Mouse (Mus musculus): ENCODE results near the gene Rbfox2. TPM values are rescaled to one million over a fixed set of nuclear protein-coding genes. Genes with fewer than 3 reads are reported as not detected.

Rbfox2 gene
- polyA plus RNA-seq, 1 experiment from 2014 or later: 87.6 TPM

DNA sequence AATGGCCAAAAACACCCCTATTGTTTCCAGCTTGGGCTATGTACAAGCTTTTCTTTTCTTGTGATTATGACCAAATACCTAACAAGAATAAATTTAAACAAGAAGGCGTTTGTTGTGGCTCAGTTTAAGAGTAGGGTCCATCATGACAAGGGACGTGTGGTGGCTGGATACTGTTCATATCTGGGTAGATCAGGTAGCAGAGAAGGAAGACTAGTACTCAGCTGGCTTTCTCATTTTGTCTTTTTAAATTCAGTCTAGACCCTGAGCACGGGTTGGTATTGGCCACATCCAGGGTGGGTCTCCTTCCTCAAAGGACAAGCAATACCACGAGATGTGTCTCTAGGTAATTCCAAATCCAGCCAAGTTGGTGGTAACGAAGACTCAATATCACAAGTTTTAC lies 57.4 kb downstream of the Rbfox2 start:
- H3K36me3 ChIP-seq: no peaks in the 10 kb centered on the region; the same call in 1 of the 2 replicates
- H3K27me3 ChIP-seq (replicated peaks): no peaks in the 10 kb centered on the region
- peaks cover 43% of the 10 kb centered on the region for H3K4me1 ChIP-seq (replicated peaks)
- H3K4me3 ChIP-seq: no peak overlapping the region
- WGBS: 79% methylated on average over 5 of the region's 5 CpGs
- no peak overlapping the region for H3K9ac ChIP-seq
- no peak for ATAC-seq (ENCODE audit: insufficient number of reproducible peaks, low FRiP score)
- H3K27ac ChIP-seq (ENCODE audit: poor library complexity, severe bottlenecking): no peak overlapping the region
- H3K4me2 ChIP-seq: no peak overlapping the region
- H3K9me3 ChIP-seq (replicated peaks): no peaks in the 10 kb centered on the region

DNA sequence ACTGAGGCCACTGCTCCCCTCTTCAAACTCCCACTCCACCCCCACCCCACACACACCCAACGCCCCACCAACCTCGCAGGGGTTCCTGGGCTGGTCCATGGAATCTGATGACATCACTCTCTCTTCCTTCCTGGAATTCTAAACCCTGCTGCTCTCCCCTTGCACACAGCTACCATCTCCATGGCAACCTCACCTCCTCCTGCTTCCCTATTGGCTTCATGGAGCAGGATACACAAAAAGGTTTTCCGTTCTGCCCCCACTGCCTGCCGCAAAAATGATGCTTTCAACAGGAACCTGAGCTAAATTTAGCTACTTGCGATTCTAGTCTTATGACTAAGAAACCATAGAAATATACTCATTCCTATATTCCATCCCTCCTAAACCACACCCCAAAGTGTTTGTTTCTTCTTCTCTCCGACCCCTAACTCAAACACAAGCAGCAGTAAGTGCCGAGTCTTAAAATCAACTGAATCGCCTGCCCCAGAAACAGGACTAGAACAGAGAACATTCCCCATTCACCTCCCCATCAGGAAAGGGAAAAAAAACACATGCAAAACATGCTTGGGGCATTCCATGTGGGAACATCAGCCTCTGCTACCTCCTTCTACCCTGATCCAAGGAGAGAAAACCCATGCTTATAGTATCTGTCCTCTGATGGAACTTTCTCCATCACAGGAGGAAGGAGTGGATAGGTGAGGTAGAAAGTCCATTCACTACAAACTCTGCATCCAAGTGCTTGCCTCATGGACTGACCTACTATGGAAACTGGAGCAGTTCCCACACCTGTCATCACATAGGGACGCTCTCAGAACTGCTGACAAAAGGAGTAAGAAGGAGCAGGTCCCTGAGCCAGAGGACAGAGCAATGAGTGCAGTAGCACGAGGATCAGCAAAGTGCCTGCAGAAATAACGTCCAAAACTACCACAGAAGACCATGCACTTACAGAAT lies 61.1 kb downstream of the Rbfox2 start:
- ATAC-seq (ENCODE audit: insufficient number of reproducible peaks, low FRiP score): peak; percentile 85
- Histone ChIP-seq H3K4me2 (peak overlapping the region; percentile 63), H3K27me3 (replicated peaks) (no peaks in the 10 kb centered on the region), H3K4me1 (replicated peaks) (peaks cover 34% of the 10 kb centered on the region), H3K9me3 (replicated peaks) (no peaks in the 10 kb centered on the region), H3K4me3 (peak overlapping the region; percentile 4), H3K36me3 (no peaks in the 10 kb centered on the region; the same call in 1 of the 2 replicates), H3K27ac (ENCODE audit: poor library complexity, severe bottlenecking) (peak overlapping the region; percentile 67), H3K9ac (peak overlapping the region; percentile 45; the same call in 1 of the 2 replicates)
- 9% methylated on average over 11 of the region's 11 CpGs for WGBS

DNA sequence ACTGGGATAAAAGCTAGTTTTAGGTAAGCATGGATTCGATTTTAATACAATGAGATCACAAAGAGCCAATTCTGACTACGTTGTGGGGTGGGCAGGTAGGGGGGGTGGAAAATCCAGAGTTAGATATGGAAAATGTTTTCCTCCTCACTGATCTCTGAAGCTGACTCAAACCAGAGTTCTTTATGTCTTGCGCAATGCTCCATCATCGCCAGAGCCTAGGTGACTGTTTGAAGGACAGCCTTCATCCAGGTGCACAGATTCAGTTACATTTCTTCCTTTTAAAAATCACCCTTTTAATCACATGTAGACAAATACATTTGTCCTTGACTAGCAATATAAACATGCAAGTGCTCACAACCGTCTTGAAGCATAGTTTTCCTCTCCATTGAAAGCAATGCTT lies 62.2 kb downstream of the Rbfox2 start:
- H3K4me1 ChIP-seq (replicated peaks): peaks cover 39% of the 10 kb centered on the region
- ATAC-seq (ENCODE audit: insufficient number of reproducible peaks, low FRiP score): no peak

DNA sequence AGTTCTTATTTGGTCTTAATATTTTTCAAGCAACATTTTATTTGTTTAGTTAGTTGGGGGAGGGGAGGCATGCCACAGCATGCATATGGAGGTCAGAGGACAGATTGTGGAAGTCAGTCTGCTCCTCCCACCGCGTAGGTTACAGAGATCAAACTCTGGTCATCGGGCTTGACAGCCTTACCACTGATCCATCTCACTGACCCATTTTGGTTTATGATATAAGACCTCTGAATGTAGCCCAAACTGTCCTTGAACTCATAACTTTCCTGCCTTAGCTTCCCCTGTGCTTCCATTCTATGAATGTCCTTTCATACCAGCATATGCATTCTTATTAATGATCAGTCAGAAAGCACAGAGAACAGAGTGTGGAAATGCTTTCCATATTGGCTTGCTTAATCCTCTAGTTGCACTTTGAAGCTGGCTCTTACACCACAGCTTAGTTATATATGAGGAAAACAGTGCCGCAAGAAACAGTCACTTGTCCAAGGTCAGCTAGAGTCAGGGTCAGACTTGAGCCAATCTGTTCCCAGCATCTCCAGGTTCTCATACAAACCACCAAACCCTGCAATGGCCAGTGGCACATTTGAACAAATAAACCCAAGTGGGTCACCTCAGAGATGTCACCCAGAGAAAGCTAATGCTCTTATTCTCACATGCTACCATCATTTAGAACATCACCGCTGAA lies 62.8 kb downstream of the Rbfox2 start:
- no peak for ATAC-seq (ENCODE audit: insufficient number of reproducible peaks, low FRiP score)
- H3K9ac ChIP-seq: no peak overlapping the region
- no peak overlapping the region for H3K4me2 ChIP-seq
- H3K27me3 ChIP-seq (replicated peaks): no peaks in the 10 kb centered on the region
- no peak overlapping the region for H3K4me3 ChIP-seq
- H3K36me3 ChIP-seq: no peaks in the 10 kb centered on the region
- H3K4me1 ChIP-seq (replicated peaks): peaks cover 40% of the 10 kb centered on the region
- WGBS: 79% methylated on average over 5 of the region's 5 CpGs
- no peaks in the 10 kb centered on the region for H3K9me3 ChIP-seq (replicated peaks)
- no peak overlapping the region for H3K27ac ChIP-seq (ENCODE audit: poor library complexity, severe bottlenecking)

More for the DNA sequence above, 62.2 kb downstream of the Rbfox2 start:
- Histone ChIP-seq H3K27me3 (replicated peaks) (no peaks in the 10 kb centered on the region), H3K4me3 (no peak overlapping the region), H3K36me3 (no peaks in the 10 kb centered on the region), H3K27ac (ENCODE audit: poor library complexity, severe bottlenecking) (no peak overlapping the region), H3K4me2 (no peak overlapping the region), H3K9ac (no peak overlapping the region), H3K9me3 (replicated peaks) (no peaks in the 10 kb centered on the region)
- WGBS: 74% methylated on average over 5 of the region's 5 CpGs

DNA sequence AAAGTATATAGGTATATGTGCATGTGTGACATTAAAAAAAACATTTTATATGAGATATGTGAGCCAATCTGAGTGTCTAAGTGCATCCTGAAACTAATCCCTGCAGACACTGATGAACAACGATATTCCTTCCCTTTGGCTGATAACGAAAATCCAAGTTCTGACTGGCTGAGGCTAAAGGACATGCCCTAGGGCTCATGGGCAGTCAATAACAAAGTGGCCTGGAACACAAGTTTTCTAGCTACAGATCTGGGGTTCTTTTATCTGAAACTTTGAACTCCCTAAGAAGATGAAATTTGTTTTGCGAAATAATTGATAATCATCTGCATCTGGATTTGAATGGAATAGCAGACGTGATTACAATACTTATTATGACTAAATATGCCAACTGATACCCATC lies 66.2 kb downstream of the Rbfox2 start:
- Histone ChIP-seq H3K4me1 (replicated peaks) (peaks cover 50% of the 10 kb centered on the region), H3K4me2 (no peak overlapping the region)

GRCm38 (mm10) chr15:77239564-77239963 lies 67.2 kb downstream of the Rbfox2 start:
- 74% methylated on average over 4 of the region's 4 CpGs for WGBS
- Histone ChIP-seq H3K4me1 (replicated peaks) (peaks cover 53% of the 10 kb centered on the region), H3K36me3 (no peaks in the 10 kb centered on the region), H3K4me2 (no peak overlapping the region), H3K27ac (ENCODE audit: poor library complexity, severe bottlenecking) (no peak overlapping the region), H3K9me3 (replicated peaks) (no peaks in the 10 kb centered on the region), H3K4me3 (no peak overlapping the region), H3K9ac (no peak overlapping the region), H3K27me3 (replicated peaks) (no peaks in the 10 kb centered on the region)
- no peak for ATAC-seq (ENCODE audit: insufficient number of reproducible peaks, low FRiP score)

More for the DNA sequence above, 66.2 kb downstream of the Rbfox2 start:
- H3K27ac ChIP-seq (ENCODE audit: poor library complexity, severe bottlenecking): no peak overlapping the region
- no peaks in the 10 kb centered on the region for H3K27me3 ChIP-seq (replicated peaks)
- H3K4me3 ChIP-seq: no peak overlapping the region
- no peak overlapping the region for H3K9ac ChIP-seq
- 73% methylated on average over 4 of the region's 4 CpGs for WGBS
- H3K36me3 ChIP-seq: no peaks in the 10 kb centered on the region
- no peaks in the 10 kb centered on the region for H3K9me3 ChIP-seq (replicated peaks)
- no peak for ATAC-seq (ENCODE audit: insufficient number of reproducible peaks, low FRiP score)

DNA sequence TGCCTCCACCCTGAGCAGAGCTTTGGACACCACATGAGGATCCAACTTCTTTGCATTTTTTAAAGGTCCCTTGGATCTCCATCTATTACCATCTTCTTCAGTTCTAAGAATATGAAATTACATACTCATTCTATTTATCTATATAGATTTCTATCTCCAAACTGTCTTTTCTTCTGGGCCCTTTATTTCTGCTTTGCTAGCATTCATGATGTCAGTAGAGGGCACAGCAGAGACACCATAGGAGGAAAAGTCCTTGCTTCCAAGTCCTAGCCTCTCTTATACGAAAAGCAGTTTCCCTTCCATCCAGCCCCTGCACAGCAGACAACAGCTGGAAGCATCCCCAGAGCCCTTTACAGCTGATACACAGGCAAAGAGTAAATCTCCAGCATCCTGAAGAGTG lies 69.1 kb downstream of the Rbfox2 start:
- no peak overlapping the region for H3K4me3 ChIP-seq
- H3K27ac ChIP-seq (ENCODE audit: poor library complexity, severe bottlenecking): peak overlapping the region; percentile 12; the same call in 1 of the 2 replicates
- H3K4me1 ChIP-seq (replicated peaks): peaks cover 56% of the 10 kb centered on the region
- 29% methylated on average over 1 of the region's 1 CpGs for WGBS
- no peaks in the 10 kb centered on the region for H3K9me3 ChIP-seq (replicated peaks)
- no peaks in the 10 kb centered on the region for H3K27me3 ChIP-seq (replicated peaks)
- H3K9ac ChIP-seq: no peak overlapping the region; the same call in 1 of the 2 replicates
- no peak overlapping the region for H3K4me2 ChIP-seq
- no peaks in the 10 kb centered on the region for H3K36me3 ChIP-seq
- ATAC-seq (ENCODE audit: insufficient number of reproducible peaks, low FRiP score): no peak

- H3K9ac ChIP-seq: no peak overlapping the region
- no peaks in the 10 kb centered on the region for H3K27me3 ChIP-seq (replicated peaks)
- no peak overlapping the region for H3K4me3 ChIP-seq
- H3K4me2 ChIP-seq: no peak overlapping the region
- ATAC-seq (ENCODE audit: insufficient number of reproducible peaks, low FRiP score): peak; percentile 36; the same call in 1 of the 2 replicates
- no peaks in the 10 kb centered on the region for H3K9me3 ChIP-seq (replicated peaks)
- peaks cover 63% of the 10 kb centered on the region for H3K4me1 ChIP-seq (replicated peaks)
- peak overlapping the region; percentile 22; the same call in 1 of the 2 replicates for H3K27ac ChIP-seq (ENCODE audit: poor library complexity, severe bottlenecking)
- 16% methylated on average over 7 of the region's 7 CpGs for WGBS
- no peaks in the 10 kb centered on the region for H3K36me3 ChIP-seq
Measured at GRCm38 (mm10) chr15:77236055-77236567, 70.7 kb downstream of the Rbfox2 start.

DNA sequence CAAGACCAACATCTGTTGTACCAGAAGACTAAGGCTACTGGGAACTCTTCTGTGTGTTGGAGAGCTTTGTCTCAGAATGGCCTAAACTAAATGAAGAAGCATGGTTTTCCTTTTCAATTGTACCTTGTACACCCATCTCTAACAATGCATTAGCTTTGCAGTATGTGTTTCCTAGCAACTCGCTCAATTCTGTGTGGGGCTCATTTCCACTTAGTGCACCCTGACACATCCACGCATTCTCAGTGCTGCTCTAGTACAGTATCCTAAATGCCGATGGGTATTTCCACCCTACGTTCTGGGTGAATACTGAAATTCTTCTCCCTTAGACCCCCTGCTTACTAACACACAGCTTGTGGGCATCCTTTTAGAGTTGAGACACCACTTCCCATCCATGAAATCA lies 71.3 kb downstream of the Rbfox2 start:
- Histone ChIP-seq H3K36me3 (no peaks in the 10 kb centered on the region), H3K9me3 (replicated peaks) (no peaks in the 10 kb centered on the region), H3K4me3 (no peak overlapping the region), H3K9ac (no peak overlapping the region), H3K27ac (ENCODE audit: poor library complexity, severe bottlenecking) (no peak overlapping the region), H3K27me3 (replicated peaks) (no peaks in the 10 kb centered on the region), H3K4me2 (no peak overlapping the region), H3K4me1 (replicated peaks) (peaks cover 63% of the 10 kb centered on the region)
- 83% methylated on average over 4 of the region's 4 CpGs for WGBS
- ATAC-seq (ENCODE audit: insufficient number of reproducible peaks, low FRiP score): no peak

GRCm38 (mm10) chr15:77234296-77234695 lies 72.5 kb downstream of the Rbfox2 start:
- Histone ChIP-seq H3K36me3 (no peaks in the 10 kb centered on the region), H3K4me1 (replicated peaks) (peaks cover 58% of the 10 kb centered on the region), H3K27ac (ENCODE audit: poor library complexity, severe bottlenecking) (no peak overlapping the region)

GRCm38 (mm10) chr15:77230144-77230543 lies 76.7 kb downstream of the Rbfox2 start:
- no peaks in the 10 kb centered on the region for H3K9me3 ChIP-seq (replicated peaks)
- peaks cover 4% of the 10 kb centered on the region for H3K36me3 ChIP-seq
- H3K4me1 ChIP-seq (replicated peaks): peaks cover 37% of the 10 kb centered on the region
- H3K4me2 ChIP-seq: no peak overlapping the region
- no peak overlapping the region for H3K4me3 ChIP-seq
- WGBS: 75% methylated on average over 3 of the region's 3 CpGs
- no peak for ATAC-seq (ENCODE audit: insufficient number of reproducible peaks, low FRiP score)
- no peak overlapping the region for H3K9ac ChIP-seq
- no peak overlapping the region for H3K27ac ChIP-seq (ENCODE audit: poor library complexity, severe bottlenecking)
- H3K27me3 ChIP-seq (replicated peaks): no peaks in the 10 kb centered on the region

More at GRCm38 (mm10) chr15:77234296-77234695, 72.5 kb downstream of the Rbfox2 start:
- no peaks in the 10 kb centered on the region for H3K27me3 ChIP-seq (replicated peaks)
- WGBS: 25% methylated on average over 4 of the region's 4 CpGs
- no peak for ATAC-seq (ENCODE audit: insufficient number of reproducible peaks, low FRiP score)
- no peak overlapping the region for H3K4me2 ChIP-seq
- H3K4me3 ChIP-seq: no peak overlapping the region
- H3K9ac ChIP-seq: no peak overlapping the region
- H3K9me3 ChIP-seq (replicated peaks): no peaks in the 10 kb centered on the region
